Mouse (Mus musculus) forebrain, embryonic 10.5 days (tissue): Measurements from ENCODE around the gene Arhgap1. TPM values are rescaled to one million over a fixed set of nuclear protein-coding genes. Genes with fewer than 3 reads are reported as not detected.

Source experiments
- DNase-seq: peaks from one replicate; pipeline ENCODE4 v3.0.0-alpha.2; 2017; ENCODE audit warnings: low spot score; ENCODE audit errors: extremely low spot score
- H3K27ac ChIP-seq: fragments of 300-500 bp; sonication (generic); 2 replicates; pipeline ENCODE4 v1.5.1; 2016; ENCODE audit warnings: mild to moderate bottlenecking
- H3K27me3 ChIP-seq: fragments of 300-500 bp; sonication (generic); 2 replicates; pipeline ENCODE4 v1.6.1; 2016; ENCODE audit warnings: mild to moderate bottlenecking; ENCODE audit not compliant: poor library complexity, severe bottlenecking
- H3K36me3 ChIP-seq: fragments of 300-500 bp; sonication (generic); replicated peaks from 2 replicates; pipeline ENCODE4 v1.6.1; 2016; ENCODE audit warnings: mild to moderate bottlenecking, moderate library complexity
- H3K4me1 ChIP-seq: fragments of 300-500 bp; sonication (generic); 2 replicates; pipeline ENCODE4 v1.6.1; 2016
- H3K4me3 ChIP-seq: fragments of 300-500 bp; sonication (generic); 2 replicates; pipeline ENCODE4 v1.5.1; 2016; ENCODE audit warnings: mild to moderate bottlenecking, moderate library complexity
- H3K9me3 ChIP-seq: fragments of 300-500 bp; sonication (generic); 2 replicates; pipeline ENCODE4 v1.6.1; 2016; ENCODE audit warnings: mild to moderate bottlenecking, moderate library complexity
- WGBS: fragments of 180-500 bp; shearing (Covaris S2); methylation state at CpG from one replicate; pipeline ENCODE4 v1.1.7; 2016; 5-methylcytosine and 5-hydroxymethylcytosine counted together
- polyA plus RNA-seq: library from polyadenylated mRNA; unstranded; fragments of >200 nt; fragmentation: Nextera tagmentation; extraction: Ambion mirVana; gene quantifications from 2 replicates; pipeline ENCODE4 v1.2.1, GENCODE M21; 2016

The Arhgap1 gene
- polyA plus RNA-seq, 1 experiment from 2014 or later = 70.0 TPM

DNA sequence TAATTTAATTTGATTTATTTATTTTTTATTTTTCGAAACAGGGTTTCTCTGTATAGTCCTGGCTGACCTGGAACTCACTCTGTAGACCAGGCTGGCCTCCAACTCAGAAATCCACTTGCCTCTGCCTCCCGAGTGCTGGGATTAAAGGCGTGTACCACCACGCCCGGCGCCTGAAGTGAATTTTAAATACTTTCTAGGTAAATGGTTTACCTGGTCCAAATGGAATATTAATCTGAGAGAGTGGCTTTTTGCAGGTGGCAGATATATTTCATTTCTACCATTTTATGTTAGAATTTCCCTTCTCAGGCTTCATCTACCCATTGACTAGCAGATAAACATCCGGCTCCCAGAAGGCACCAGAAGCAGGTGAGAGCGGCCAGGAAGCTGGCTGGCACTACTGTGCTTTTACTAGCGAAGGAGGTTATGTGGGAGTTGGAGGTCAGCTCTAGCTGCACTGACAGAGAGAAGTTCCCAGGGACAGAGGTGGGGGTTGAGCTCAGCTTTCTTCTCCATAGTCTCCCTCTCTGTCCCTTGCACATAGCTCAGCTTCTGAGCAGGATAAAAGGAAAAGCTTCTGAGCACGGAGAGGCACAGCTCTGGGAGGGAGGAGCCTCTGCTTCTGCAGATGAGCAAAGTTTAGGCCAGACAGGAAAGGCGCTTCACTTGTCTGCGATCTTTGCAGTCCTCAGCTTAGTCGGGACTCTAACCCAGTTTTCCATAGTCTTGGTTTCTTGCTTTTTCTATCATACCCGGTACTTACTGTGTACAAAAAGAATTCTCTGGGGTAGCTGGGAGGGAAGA, 2.0 kb downstream of the Arhgap1 start:
- no peak overlapping the region for H3K27ac ChIP-seq
- DNase-seq = no peak
- no peaks in the 10 kb centered on the region for H3K9me3 ChIP-seq
- no peaks in the 10 kb centered on the region for H3K27me3 ChIP-seq
- peaks cover 50% of the 10 kb centered on the region for H3K36me3 ChIP-seq
- 90% methylated on average over 14 of the region's 14 CpGs for WGBS
- peak overlapping the region; percentile 1; the same call in 1 of the 2 replicates for H3K4me3 ChIP-seq
- H3K4me1 ChIP-seq = peaks cover 24% of the 10 kb centered on the region

DNA sequence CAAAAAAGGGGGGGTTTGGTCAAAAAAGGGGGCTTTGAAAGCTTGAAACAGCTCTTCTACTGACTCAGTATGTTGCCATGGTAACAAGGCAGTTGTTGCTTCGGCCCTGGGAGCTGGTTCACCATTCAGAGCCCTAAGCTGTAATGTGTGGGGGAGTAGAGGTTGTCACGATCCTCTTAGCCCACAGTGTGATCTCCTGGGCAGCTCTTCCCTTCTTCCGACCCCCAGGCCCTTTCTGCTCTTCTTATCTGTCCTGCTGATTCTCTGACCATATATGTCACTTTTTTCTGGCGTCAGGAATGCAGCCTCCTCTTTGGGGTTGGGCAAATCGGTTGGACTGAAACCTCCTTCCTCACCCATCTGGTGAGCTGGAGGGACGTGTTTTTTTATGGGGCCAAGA, 3.2 kb downstream of the Arhgap1 start:
- no peak for DNase-seq
- no peak overlapping the region for H3K27ac ChIP-seq
- H3K9me3 ChIP-seq = no peaks in the 10 kb centered on the region
- WGBS = 62% methylated on average over 6 of the region's 6 CpGs
- peaks cover 24% of the 10 kb centered on the region for H3K4me1 ChIP-seq
- H3K4me3 ChIP-seq = no peak overlapping the region
- no peaks in the 10 kb centered on the region for H3K27me3 ChIP-seq
- H3K36me3 ChIP-seq = peaks cover 50% of the 10 kb centered on the region

DNA sequence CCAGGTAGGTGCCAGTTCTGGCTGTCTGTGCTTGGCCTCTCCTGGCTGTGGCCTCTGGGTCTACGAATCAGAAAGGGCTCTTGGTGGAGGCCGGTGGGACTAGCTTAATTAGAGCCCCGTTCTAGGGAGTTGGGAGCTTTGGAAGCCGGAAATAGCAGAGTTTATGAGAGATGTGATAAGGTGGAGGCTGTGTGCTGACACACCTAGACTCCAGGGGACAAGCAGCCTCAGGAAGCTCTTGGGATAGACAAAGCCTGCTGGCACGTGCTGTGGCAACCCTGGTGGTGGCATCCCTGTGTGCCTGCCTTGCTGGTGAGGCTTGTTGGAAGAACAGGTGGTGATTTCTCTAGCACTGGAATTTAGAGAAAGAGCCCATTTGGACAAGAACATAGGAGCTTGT, 5.7 kb downstream of the Arhgap1 start:
- peaks cover 11% of the 10 kb centered on the region for H3K4me1 ChIP-seq
- H3K4me3 ChIP-seq = no peak overlapping the region
- 93% methylated on average over 5 of the region's 5 CpGs for WGBS
- no peak for DNase-seq
- peaks cover 71% of the 10 kb centered on the region for H3K36me3 ChIP-seq
- H3K9me3 ChIP-seq = no peaks in the 10 kb centered on the region
- H3K27ac ChIP-seq = no peak overlapping the region
- no peaks in the 10 kb centered on the region for H3K27me3 ChIP-seq

DNA sequence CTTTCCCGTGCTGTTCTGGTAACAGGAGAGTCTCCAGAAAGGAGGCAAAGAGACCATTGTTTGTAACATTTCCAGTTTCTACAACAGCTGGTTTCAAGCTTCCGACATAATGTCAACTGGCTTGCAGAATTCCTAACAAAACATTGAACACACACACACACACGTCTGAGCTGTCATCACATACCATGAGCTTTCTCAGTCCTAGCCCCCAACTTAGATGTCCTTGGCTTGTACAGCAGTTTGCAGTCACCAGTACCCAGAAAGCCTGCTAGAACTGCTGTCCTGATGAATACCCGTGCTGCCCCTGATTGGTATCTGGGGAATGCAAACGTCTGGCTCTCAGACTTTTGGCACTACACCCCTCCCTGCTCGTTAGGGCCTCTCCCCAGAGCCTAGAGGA, 6.2 kb downstream of the Arhgap1 start:
- 85% methylated on average over 6 of the region's 6 CpGs for WGBS
- H3K27me3 ChIP-seq = no peaks in the 10 kb centered on the region
- H3K4me1 ChIP-seq = peaks cover 7% of the 10 kb centered on the region
- DNase-seq = no peak
- peaks cover 71% of the 10 kb centered on the region for H3K36me3 ChIP-seq
- H3K9me3 ChIP-seq = no peaks in the 10 kb centered on the region
- no peak overlapping the region for H3K4me3 ChIP-seq
- H3K27ac ChIP-seq = no peak overlapping the region

DNA sequence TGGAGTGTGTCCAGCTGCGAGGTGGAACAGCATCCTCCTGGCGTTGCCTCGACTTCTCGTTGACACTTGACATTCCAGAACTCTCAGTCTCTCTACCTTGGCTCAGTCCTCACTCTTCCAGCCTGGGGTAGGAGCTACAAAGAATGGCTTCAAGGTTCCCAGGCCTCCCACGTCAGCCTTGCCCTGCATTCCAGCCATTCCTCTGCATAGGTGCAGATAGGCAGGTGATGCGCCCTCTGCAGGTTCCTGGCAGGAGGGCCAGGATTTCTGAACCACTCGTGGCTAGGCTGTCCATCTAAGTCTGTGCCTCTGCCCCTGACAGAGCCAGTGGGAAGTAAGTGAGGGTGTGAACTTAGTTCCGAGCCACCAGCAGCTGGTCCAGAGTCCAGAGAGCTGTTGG, 7.1 kb downstream of the Arhgap1 start:
- no peaks in the 10 kb centered on the region for H3K9me3 ChIP-seq
- peaks cover 3% of the 10 kb centered on the region; the same call in 1 of the 2 replicates for H3K4me1 ChIP-seq
- H3K27me3 ChIP-seq = no peaks in the 10 kb centered on the region
- H3K4me3 ChIP-seq = no peak overlapping the region
- WGBS = 69% methylated on average over 8 of the region's 8 CpGs
- H3K36me3 ChIP-seq = peaks cover 79% of the 10 kb centered on the region
- DNase-seq = no peak
- H3K27ac ChIP-seq = no peak overlapping the region

DNA sequence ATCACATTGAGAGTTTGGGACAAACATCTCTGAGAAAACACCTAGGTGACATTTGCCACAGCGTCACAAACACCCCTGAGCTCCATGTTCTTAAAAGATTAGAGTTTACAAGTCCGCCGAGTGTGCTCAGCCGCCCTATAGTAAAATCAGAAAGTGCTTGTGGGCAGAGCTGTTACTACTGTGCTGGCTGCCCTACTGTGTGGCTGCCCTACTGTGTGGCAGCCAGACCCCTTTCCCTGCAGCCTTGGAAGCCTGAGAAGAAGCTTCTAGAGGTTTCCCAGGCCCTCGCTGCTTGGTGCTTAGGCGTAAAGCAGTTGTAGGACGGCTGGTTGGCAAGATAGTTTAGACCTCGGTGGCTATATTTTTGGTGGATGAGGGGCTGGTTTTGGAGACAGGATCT, 10.0 kb downstream of the Arhgap1 start:
- DNase-seq = no peak
- no peaks in the 10 kb centered on the region for H3K4me1 ChIP-seq
- no peaks in the 10 kb centered on the region for H3K9me3 ChIP-seq
- no peaks in the 10 kb centered on the region for H3K27me3 ChIP-seq
- peaks cover 94% of the 10 kb centered on the region for H3K36me3 ChIP-seq
- WGBS = 96% methylated on average over 8 of the region's 8 CpGs
- no peak overlapping the region for H3K4me3 ChIP-seq
- no peak overlapping the region for H3K27ac ChIP-seq

DNA sequence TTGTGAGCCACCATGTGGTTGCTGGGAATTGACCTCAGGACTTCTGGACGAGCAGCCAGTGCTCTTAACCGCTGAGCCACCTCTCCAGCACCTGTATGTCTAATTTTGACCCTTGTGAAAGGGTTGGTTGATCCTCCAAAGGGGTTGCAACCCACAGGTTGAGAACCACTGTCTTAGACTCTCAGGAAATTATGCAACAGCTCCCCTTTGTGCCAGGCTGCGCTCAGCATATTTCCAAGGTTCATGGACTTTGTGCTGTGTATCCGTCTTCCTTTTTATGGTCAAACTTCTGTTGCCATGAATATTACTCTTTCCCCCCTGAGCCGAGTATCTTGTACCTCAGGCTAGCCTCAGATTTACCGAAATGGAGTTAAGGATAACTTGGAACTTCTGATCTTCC, 11.3 kb downstream of the Arhgap1 start:
- no peak for DNase-seq
- no peaks in the 10 kb centered on the region for H3K27me3 ChIP-seq
- no peak overlapping the region for H3K27ac ChIP-seq
- 91% methylated on average over 6 of the region's 6 CpGs for WGBS
- peaks cover 89% of the 10 kb centered on the region for H3K36me3 ChIP-seq
- no peaks in the 10 kb centered on the region for H3K9me3 ChIP-seq
- no peak overlapping the region for H3K4me3 ChIP-seq
- no peaks in the 10 kb centered on the region for H3K4me1 ChIP-seq

DNA sequence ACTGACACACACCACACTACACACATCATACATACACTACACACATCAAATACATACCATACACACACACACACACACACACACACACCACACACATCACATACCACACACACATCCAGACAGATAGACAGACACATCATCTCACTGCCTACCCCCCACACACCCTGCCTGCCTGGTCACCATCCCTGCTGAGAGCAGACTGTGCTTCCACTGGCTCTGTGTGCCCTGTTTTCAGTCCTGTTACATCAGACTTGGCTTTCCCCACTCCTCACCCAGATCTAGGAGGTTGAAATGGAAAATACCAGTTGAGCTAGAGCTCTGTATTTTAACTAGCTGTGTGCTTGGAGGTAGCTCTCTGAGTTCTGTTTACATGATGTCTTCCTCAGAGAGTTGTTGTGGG, 15.1 kb downstream of the Arhgap1 start:
- H3K27me3 ChIP-seq = no peaks in the 10 kb centered on the region
- H3K9me3 ChIP-seq = no peaks in the 10 kb centered on the region
- no peak overlapping the region for H3K4me3 ChIP-seq
- no peak for DNase-seq
- H3K36me3 ChIP-seq = peaks cover 89% of the 10 kb centered on the region
- no peaks in the 10 kb centered on the region for H3K4me1 ChIP-seq
- H3K27ac ChIP-seq = no peak overlapping the region

DNA sequence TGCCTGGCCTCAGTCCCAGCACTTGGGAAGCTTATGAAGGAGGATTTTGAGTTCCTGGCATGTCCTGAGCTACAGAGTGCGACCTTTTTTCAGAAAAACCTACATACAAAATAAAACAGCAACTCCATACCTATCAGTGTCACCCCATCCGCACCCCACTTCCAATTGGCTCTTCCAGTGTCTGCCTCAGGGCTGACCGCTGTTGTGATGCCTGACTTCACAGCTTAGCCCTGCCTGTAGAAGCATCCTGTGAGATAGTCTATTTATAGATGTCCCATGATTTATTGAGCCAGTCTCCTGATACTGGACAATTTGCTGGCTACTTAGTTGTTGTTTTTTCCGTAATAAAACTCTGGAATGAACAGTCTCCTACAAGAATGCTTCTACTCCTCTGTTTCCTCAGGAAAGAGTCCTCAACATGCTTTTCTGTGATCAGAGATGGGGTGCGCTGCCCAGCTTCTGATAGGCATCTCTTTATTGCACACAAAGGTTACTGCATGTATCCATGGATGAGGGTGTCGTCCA, 16.8 kb downstream of the Arhgap1 start:
- Histone ChIP-seq H3K4me1 (no peaks in the 10 kb centered on the region), H3K27ac (no peak overlapping the region), H3K36me3 (peaks cover 92% of the 10 kb centered on the region), H3K9me3 (no peaks in the 10 kb centered on the region), H3K27me3 (no peaks in the 10 kb centered on the region), H3K4me3 (no peak overlapping the region)
- WGBS = 95% methylated on average over 6 of the region's 6 CpGs
- DNase-seq = no peak

DNA sequence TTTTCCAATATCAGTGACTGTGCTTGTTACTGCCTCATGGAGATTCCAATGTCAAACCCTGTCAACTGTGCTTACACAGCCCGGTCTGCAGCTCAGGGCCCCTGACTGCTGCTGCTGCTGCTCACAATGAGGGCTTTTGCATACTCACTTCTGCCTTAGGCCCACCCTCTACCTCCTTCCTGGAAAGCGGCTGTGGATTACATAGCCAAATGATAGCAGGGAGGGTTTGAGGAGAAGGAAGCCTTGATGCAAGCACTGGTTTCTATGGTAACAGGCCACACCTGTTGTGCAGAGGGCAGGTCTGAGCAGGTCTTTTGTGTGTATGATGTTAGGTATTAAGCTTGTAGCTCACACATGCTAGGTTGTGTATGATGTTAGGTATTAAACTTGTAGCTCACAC, 18.1 kb downstream of the Arhgap1 start:
- H3K4me3 ChIP-seq = no peak overlapping the region
- peaks cover 89% of the 10 kb centered on the region for H3K36me3 ChIP-seq
- H3K27ac ChIP-seq = no peak overlapping the region
- H3K4me1 ChIP-seq = no peaks in the 10 kb centered on the region
- WGBS = 79% methylated on average over 2 of the region's 2 CpGs
- H3K27me3 ChIP-seq = no peaks in the 10 kb centered on the region
- no peak for DNase-seq
- no peaks in the 10 kb centered on the region for H3K9me3 ChIP-seq

DNA sequence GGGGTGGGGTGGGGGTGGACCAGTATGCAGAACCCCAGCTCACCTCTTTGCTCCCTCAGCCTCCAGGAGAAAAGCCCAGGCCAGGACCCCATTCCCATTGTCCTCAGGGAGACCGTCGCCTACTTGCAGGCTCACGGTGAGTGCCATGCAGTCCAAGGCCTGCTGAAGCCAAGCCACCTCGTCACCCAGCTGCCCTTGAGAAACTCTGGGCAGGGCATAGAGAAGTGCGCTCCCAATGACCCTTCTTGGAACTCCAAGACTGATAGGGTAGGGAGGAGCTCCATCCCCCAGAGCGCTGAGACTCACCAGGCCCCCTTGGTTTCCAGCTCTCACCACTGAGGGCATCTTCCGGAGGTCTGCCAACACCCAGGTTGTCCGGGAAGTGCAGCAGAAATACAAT, 19.7 kb downstream of the Arhgap1 start:
- no peak overlapping the region for H3K27ac ChIP-seq
- peaks cover 87% of the 10 kb centered on the region for H3K36me3 ChIP-seq
- WGBS = 92% methylated on average over 8 of the region's 8 CpGs
- no peaks in the 10 kb centered on the region for H3K27me3 ChIP-seq
- H3K4me1 ChIP-seq = no peaks in the 10 kb centered on the region
- DNase-seq = no peak
- H3K9me3 ChIP-seq = no peaks in the 10 kb centered on the region
- H3K4me3 ChIP-seq = no peak overlapping the region

DNA sequence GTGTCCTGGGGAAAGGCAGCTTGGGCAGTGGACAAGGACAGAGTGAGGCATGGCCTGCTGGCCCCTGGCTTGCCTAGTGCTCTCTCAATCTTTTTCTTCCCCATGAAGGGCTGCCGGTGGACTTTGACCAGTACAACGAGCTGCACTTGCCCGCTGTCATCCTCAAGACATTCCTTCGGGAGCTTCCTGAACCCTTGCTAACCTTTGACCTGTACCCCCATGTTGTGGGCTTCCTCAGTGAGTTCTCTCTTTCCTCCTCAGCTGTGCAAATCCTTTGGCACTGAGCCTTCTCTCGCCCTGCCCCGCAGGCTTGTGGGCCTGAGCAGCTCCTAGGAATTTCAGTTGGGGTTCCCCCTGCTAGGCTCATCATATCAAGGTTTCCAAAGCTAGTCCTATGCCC, 20.4 kb downstream of the Arhgap1 start:
- DNase-seq = no peak
- whole genome bisulfite sequencing = 91% methylated on average over 6 of the region's 6 CpGs
- Histone ChIP-seq H3K27me3 (no peaks in the 10 kb centered on the region), H3K36me3 (peaks cover 88% of the 10 kb centered on the region), H3K9me3 (no peaks in the 10 kb centered on the region), H3K27ac (no peak overlapping the region), H3K4me3 (no peak overlapping the region), H3K4me1 (no peaks in the 10 kb centered on the region)

DNA sequence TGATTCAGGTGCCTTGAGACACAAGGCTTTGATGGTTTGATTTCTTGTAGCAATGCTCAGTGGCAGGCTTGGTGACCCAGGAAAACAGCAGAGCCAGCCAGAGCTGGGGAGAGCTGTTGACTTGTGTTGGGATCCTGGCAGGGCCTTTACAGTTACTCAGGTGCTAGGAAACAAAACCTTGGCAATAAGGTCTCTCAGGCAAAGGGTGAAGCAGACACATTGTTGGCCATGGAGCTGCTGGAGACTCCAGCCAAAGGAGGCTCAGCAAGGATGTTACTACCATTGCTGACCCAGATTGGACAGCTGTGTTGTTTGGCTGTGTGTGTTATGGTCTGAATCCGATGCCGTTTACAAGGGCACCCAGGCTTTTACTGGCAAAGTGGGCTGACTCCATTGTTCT, 23.9 kb downstream of the Arhgap1 start:
- DNase-seq = no peak
- no peaks in the 10 kb centered on the region for H3K4me1 ChIP-seq
- WGBS = 78% methylated on average over 2 of the region's 2 CpGs
- H3K27me3 ChIP-seq = no peaks in the 10 kb centered on the region
- H3K27ac ChIP-seq = no peak overlapping the region
- H3K36me3 ChIP-seq = peaks cover 88% of the 10 kb centered on the region
- no peak overlapping the region for H3K4me3 ChIP-seq
- no peaks in the 10 kb centered on the region for H3K9me3 ChIP-seq
